Mouse (Mus musculus): ENCODE data around the gene Fthl17b. TPM values are rescaled to one million over a fixed set of nuclear protein-coding genes. Genes with fewer than 3 reads are reported as not detected.
"Not testable (repeated sequence)": the region's sequence is repeated elsewhere in the genome, so short reads cannot be mapped to it uniquely, and the experiment has no call there.

Gene Fthl17b
- not detected in 2 replicates for total RNA-seq (2014; fragmentation: Nextera tagmentation)
- not detected in 2 replicates for total RNA-seq (2017)

DNA sequence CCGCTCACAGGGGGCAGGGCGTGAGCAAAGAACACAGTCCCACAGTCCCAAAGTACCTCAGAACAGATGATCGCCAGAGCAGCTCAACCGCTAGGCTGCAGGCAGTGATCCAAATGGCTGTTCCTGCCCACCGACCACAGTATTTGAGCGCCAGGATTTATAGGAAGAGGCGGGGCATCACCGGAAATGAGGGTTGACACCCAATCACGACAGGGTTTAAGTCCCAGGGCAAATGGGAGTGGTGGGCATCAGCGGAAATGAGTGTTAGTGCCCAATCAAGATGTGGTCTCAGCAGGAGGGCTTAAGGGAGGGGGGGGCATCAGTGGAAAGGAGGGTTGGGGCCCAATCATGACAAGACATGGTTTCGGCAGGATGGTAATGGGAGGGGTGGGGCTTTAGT, at the start of gene Fthl17b:
Gene Fthl17b, minus strand, starts transcription at position 101 of the 400 bp plus-strand sequence.
- not testable (repeated sequence) for ATAC-seq (replicated peaks; ENCODE audit: poor library complexity, severe bottlenecking)

GRCm38 (mm10) chrX:8986655-8987054, 23.9 kb upstream of the Fthl17b start, which contains the start of gene Fthl17d:
TSS of gene Fthl17d (minus strand) at chrX:8986755.
- ATAC-seq (replicated peaks; ENCODE audit: poor library complexity, severe bottlenecking) = not testable (repeated sequence)

DNA sequence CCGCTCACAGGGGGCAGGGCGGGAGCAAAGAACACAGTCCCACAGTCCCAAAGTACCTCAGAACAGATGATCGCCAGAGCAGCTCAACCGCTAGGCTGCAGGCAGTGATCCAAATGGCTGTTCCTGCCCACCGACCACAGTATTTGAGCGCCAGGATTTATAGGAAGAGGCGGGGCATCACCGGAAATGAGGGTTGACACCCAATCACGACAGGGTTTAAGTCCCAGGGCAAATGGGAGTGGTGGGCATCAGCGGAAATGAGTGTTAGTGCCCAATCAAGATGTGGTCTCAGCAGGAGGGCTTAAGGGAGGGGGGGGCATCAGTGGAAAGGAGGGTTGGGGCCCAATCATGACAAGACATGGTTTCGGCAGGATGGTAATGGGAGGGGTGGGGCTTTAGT, 13.7 kb upstream of the Fthl17b start, which contains the start of gene Fthl17c:
Gene Fthl17c, minus strand, starts transcription at position 101 of the 400 bp plus-strand sequence.
- ATAC-seq (replicated peaks; ENCODE audit: poor library complexity, severe bottlenecking) = not testable (repeated sequence)

DNA sequence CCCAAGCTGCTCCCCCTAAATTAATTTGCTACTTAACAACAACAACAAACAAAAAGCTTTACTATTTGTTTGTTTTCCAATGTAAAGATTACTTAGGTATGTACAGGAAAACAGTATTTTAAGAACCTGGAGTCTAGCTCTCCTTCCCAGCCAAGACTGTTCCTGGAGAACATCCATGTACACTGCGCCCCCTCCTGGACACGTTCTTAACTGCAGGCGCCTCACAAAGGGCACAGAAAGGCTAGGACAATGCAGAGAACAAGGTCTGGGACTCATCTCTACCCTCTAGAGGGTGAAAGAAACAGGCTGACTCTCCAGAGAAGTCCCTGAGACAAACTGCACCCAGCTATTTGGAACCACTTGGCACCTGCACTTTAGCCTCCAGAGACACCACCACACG, 1.8 kb upstream of the Fthl17b start:
- not testable (repeated sequence) for ATAC-seq (replicated peaks; ENCODE audit: poor library complexity, severe bottlenecking)

GRCm38 (mm10) chrX:8948130-8948805, 14.5 kb downstream of the Fthl17b start:
- ATAC-seq (replicated peaks; ENCODE audit: poor library complexity, severe bottlenecking) = peak; percentile 48

GRCm38 (mm10) chrX:8944041-8944440, 18.7 kb downstream of the Fthl17b start:
- no peak for ATAC-seq (replicated peaks; ENCODE audit: poor library complexity, severe bottlenecking)

GRCm38 (mm10) chrX:8927308-8927707, 35.5 kb downstream of the Fthl17b start:
- ATAC-seq (replicated peaks; ENCODE audit: poor library complexity, severe bottlenecking) = no peak

DNA sequence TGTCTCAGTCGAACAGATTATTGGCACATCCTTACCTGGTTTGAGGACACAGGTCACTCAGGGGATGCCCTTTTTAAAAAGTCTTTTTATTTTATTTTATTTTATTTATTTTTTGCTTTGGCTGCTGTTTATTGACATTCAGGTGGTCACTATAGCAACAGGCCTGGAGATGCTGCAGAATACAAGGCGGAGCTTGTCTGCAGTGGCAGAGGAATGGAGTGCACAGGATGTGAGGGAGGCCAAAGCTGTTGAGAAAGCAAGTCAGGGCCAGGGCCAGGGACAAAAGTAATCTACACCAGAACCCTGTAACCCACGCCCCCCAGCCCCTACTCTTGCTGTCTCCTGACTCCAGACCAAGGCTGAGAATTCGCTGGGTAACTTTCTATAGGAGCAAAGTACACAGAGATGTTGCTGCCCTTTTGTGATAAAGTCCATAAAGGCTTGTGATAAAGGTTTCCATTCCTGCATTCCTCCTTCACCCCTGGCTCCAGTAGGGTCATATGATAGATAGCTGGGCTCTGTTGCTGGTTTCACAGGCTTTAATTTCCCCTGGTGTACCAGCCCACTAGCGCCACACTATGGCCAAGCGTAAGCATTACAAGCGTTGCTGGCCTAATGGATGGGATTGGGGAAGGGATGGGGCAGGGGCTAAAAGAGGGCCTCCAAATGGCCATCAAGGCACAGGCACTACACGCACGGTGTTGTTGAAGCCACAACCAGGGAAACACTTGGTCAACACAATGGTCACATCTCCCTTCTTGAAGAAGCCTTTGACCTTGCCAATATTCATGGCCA, 40.8 kb downstream of the Fthl17b start:
- peak; percentile 63; the same call in 1 of the 2 replicates for ATAC-seq (replicated peaks; ENCODE audit: poor library complexity, severe bottlenecking)

DNA sequence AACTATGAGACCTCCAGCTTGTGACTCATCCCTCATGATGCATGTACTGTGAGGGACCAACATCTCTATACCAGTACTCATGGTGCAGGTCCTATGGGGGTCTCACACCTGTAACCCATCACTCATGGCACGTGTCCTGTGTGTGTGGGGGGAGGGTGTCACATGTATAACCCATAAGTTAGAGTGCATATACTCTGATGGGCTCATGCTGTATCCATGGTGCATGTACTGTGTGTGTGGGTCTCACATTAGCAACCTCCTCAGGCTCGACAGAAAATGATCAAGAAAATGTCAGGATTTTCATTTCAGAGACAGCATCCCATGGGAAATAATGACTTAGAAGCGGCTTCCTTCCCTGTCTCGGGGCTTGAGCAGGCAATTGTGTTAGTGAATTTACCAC, 41.7 kb downstream of the Fthl17b start:
- ATAC-seq (replicated peaks; ENCODE audit: poor library complexity, severe bottlenecking) = no peak

Other genes with a start within 250 kb of the Fthl17b start
- not detected in 2 replicates for gene Ssx9, start 214.5 kb downstream of the Fthl17b start, total RNA-seq (2014; fragmentation: Nextera tagmentation)
- gene Ssx9, start 214.5 kb downstream of the Fthl17b start, total RNA-seq (2017) = not detected in 2 replicates
- not detected in 2 replicates for gene Ssxb5, start 159.3 kb downstream of the Fthl17b start, total RNA-seq (2014; fragmentation: Nextera tagmentation)
- gene Ssxb5, start 159.3 kb downstream of the Fthl17b start, total RNA-seq (2017) = not detected in 2 replicates
- gene Gm6592, start 119.0 kb downstream of the Fthl17b start, total RNA-seq (2014; fragmentation: Nextera tagmentation) = not detected in 2 replicates
- not detected in 2 replicates for gene Gm6592, start 119.0 kb downstream of the Fthl17b start, total RNA-seq (2017)
- not detected in 2 replicates for gene Gm5751, start 88.7 kb downstream of the Fthl17b start, total RNA-seq (2014; fragmentation: Nextera tagmentation)
- gene Gm5751, start 88.7 kb downstream of the Fthl17b start, total RNA-seq (2017) = not detected in 2 replicates
- gene B630019K06Rik, start 70.6 kb downstream of the Fthl17b start, total RNA-seq (2014; fragmentation: Nextera tagmentation) = 1.8 and 2.1 TPM in 2 replicates
- 0.26 and 0.39 TPM in 2 replicates for gene B630019K06Rik, start 70.6 kb downstream of the Fthl17b start, total RNA-seq (2017)
- not detected in 2 replicates for gene Fthl17c, start 13.6 kb upstream of the Fthl17b start, total RNA-seq (2014; fragmentation: Nextera tagmentation)
- not detected in 2 replicates for gene Fthl17c, start 13.6 kb upstream of the Fthl17b start, total RNA-seq (2017)
- gene Fthl17d, start 23.8 kb upstream of the Fthl17b start, total RNA-seq (2014; fragmentation: Nextera tagmentation) = not detected in 2 replicates
- gene Fthl17d, start 23.8 kb upstream of the Fthl17b start, total RNA-seq (2017) = not detected in 2 replicates
- not detected in 2 replicates for gene Fthl17e, start 70.5 kb upstream of the Fthl17b start, total RNA-seq (2014; fragmentation: Nextera tagmentation)
- gene Fthl17e, start 70.5 kb upstream of the Fthl17b start, total RNA-seq (2017) = not detected in 2 replicates
- gene Fthl17f, start 100.0 kb upstream of the Fthl17b start, total RNA-seq (2014; fragmentation: Nextera tagmentation) = not detected in 2 replicates
- gene Fthl17f, start 100.0 kb upstream of the Fthl17b start, total RNA-seq (2017) = not detected in 2 replicates
- not detected in 2 replicates for gene 4930402K13Rik, start 141.6 kb upstream of the Fthl17b start, total RNA-seq (2014; fragmentation: Nextera tagmentation)
- not detected in 2 replicates for gene 4930402K13Rik, start 141.6 kb upstream of the Fthl17b start, total RNA-seq (2017)
- gene Lancl3, start 236.9 kb upstream of the Fthl17b start, total RNA-seq (2014; fragmentation: Nextera tagmentation) = not detected in 2 replicates
- gene Lancl3, start 236.9 kb upstream of the Fthl17b start, total RNA-seq (2017) = not detected in 2 replicates

Measured in granulocyte monocyte progenitor cell, adult 5-6 weeks (primary cell).